In genomic region chr10:34095147-34095546, GRCm38 (mm10) we compare ENCODE assay signal across 23 mouse cellular contexts. TPM values are rescaled to one million over a fixed set of nuclear protein-coding genes. Genes with fewer than 3 reads are reported as not detected.
DNase-seq lines count a peak whose midpoint lies in the region; ATAC-seq and TF ChIP-seq lines count a peak whose summit lies in the region.
"Had no signal": no experiment of that assay in that cellular context is flagged by ENCODE, and none has a peak within 500 bp of the region (broad histone marks: within the 10 kb centered on the region; RNA-seq: fewer than 3 reads in every experiment).

No protein-coding gene starts in this region.

- ATAC-seq in heart, embryonic 14.5 days (ENCODE audit: insufficient number of reproducible peaks, insufficient read depth, low FRiP score, low read depth): no peak
- no peak for ATAC-seq in lung, embryonic 15.5 days (ENCODE audit: borderline replicate concordance, extremely low read depth, low FRiP score, low TSS enrichment)
- ATAC-seq in stomach, postnatal 0 days (ENCODE audit: low FRiP score, low TSS enrichment): no peak
- ATAC-seq: forebrain, embryonic 16.5 days had no signal

- no peaks in the 10 kb centered on the region for H3K27me3 ChIP-seq in heart, embryonic 14.5 days (ENCODE audit: control insufficient read depth, insufficient read depth, low read length)
- H3K27me3 ChIP-seq in lung, embryonic 15.5 days: no peaks in the 10 kb centered on the region
- no peaks in the 10 kb centered on the region for H3K27me3 ChIP-seq in stomach, postnatal 0 days (ENCODE audit: control insufficient read depth, insufficient read depth, low read length)
- H3K27me3 ChIP-seq: neural tube, embryonic 15.5 days had no signal

- peak overlapping the region in 1 of 2 experiments; percentile 47; a peak in 2 of 4 replicates for H3K4me3 ChIP-seq in heart, embryonic 14.5 days (ENCODE audit: control insufficient read depth in 1 of 2, insufficient read depth in 1 of 2, low read depth in 1 of 2, low read length in 2 of 2)
- H3K4me3 ChIP-seq in lung, embryonic 15.5 days: no peak overlapping the region
- no peak overlapping the region for H3K4me3 ChIP-seq in lung, adult 2 months (replicated peaks; ENCODE audit: extremely low read depth, low read depth, low read length)
- H3K4me3 ChIP-seq in cortical plate, adult 2 months (ENCODE audit: insufficient read depth, low read length): peak overlapping the region; percentile 32; the same call in 1 of the 2 replicates
- H3K4me3 ChIP-seq in stomach, postnatal 0 days (ENCODE audit: low read depth, low read length): no peak overlapping the region

- no peak for TF ChIP-seq POLR2A in lung, adult 2 months (IDR thresholded peaks at IDR 0.05; ENCODE audit: borderline replicate concordance, extremely low read depth, low read depth, low read length)
- no peak for TF ChIP-seq POLR2A in cortical plate, adult 2 months (IDR thresholded peaks at IDR 0.05; ENCODE audit: extremely low read depth, insufficient read depth, low read length)

- H3K4me2 ChIP-seq in heart, embryonic 14.5 days (ENCODE audit: low read length): peak overlapping the region; percentile 75
- 0 out of 2 replicates have a peak overlapping the region, but pooled peaks have one; percentile 50 for H3K4me2 ChIP-seq in lung, embryonic 15.5 days
- H3K4me2 ChIP-seq in stomach, postnatal 0 days (replicated peaks; ENCODE audit: low read depth): peak overlapping the region; percentile 52

- H3K9ac ChIP-seq in heart, embryonic 14.5 days (ENCODE audit: low read length): no peak overlapping the region
- no peak overlapping the region for H3K9ac ChIP-seq in lung, embryonic 15.5 days
- H3K9ac ChIP-seq in stomach, postnatal 0 days (ENCODE audit: low read length): no peak overlapping the region
- H3K9ac ChIP-seq: neural tube, embryonic 15.5 days had no signal

- no peak for TF ChIP-seq EP300 in stomach, postnatal 0 days (optimal IDR thresholded peaks at IDR 0.05)

- H3K36me3 ChIP-seq in heart, embryonic 14.5 days (ENCODE audit: control insufficient read depth, insufficient read depth, low read length): no peaks in the 10 kb centered on the region
- H3K36me3 ChIP-seq in lung, embryonic 15.5 days: no peaks in the 10 kb centered on the region
- no peaks in the 10 kb centered on the region for H3K36me3 ChIP-seq in stomach, postnatal 0 days (ENCODE audit: control insufficient read depth, insufficient read depth, low read length)
- H3K36me3 ChIP-seq: neural tube, embryonic 15.5 days had no signal

- DNase-seq in heart, postnatal 14 days: no peak
- no peak for DNase-seq in lung, adult 2 months
- no peak for DNase-seq in stomach, postnatal 0 days (ENCODE audit: low spot score)
- no peak for DNase-seq in testis, postnatal 10 days (ENCODE audit: low spot score)
- DNase-seq: adrenal gland, postnatal 36 days; cerebellum, adult 9-11 months; embryo, embryonic 11 days; kidney, adult 2 months; kidney, postnatal 36 days; lung, embryonic 14.5 days had no signal

- H3K9me3 ChIP-seq in heart, embryonic 14.5 days (ENCODE audit: control insufficient read depth, low read length): no peaks in the 10 kb centered on the region
- H3K9me3 ChIP-seq in lung, embryonic 15.5 days: no peaks in the 10 kb centered on the region
- no peaks in the 10 kb centered on the region for H3K9me3 ChIP-seq in stomach, postnatal 0 days (ENCODE audit: control insufficient read depth, low read length)
- H3K9me3 ChIP-seq: neural tube, embryonic 15.5 days had no signal

- TF ChIP-seq CTCF in lung, adult 2 months (IDR thresholded peaks at IDR 0.05; ENCODE audit: insufficient read depth, low read length): no peak
- no peak for TF ChIP-seq CTCF in cortical plate, adult 2 months (IDR thresholded peaks at IDR 0.05; ENCODE audit: extremely low read depth, insufficient read depth, low read length)
- TF ChIP-seq CTCF in stomach, postnatal 0 days (IDR thresholded peaks at IDR 0.05; ENCODE audit: low read depth): no peak

- H3K27ac ChIP-seq in heart, embryonic 14.5 days (replicated peaks in 1 of 2; ENCODE audit: control insufficient read depth in 1 of 2, insufficient read depth in 1 of 2, low read depth in 2 of 2, low read length in 2 of 2): no peak overlapping the region
- H3K27ac ChIP-seq in lung, embryonic 15.5 days: no peak overlapping the region
- no peak overlapping the region for H3K27ac ChIP-seq in cortical plate, adult 2 months (ENCODE audit: insufficient read depth, low read length)
- H3K27ac ChIP-seq in stomach, postnatal 0 days (replicated peaks): no peak overlapping the region
- H3K27ac ChIP-seq: neural tube, embryonic 15.5 days had no signal

- WGBS in heart, embryonic 14.5 days: 69% methylated on average over 2 of the region's 2 CpGs
- WGBS in lung, embryonic 15.5 days: 80% methylated on average over 2 of the region's 2 CpGs
- WGBS in lung, adult 2 months: 66% methylated on average over 2 of the region's 2 CpGs
- WGBS in stomach, postnatal 0 days: 72% methylated on average over 2 of the region's 2 CpGs

- intact Hi-C loops in heart, postnatal 14 days (cut with DNase I): loop anchor here (5.0 kb wide), 3 partner anchors 108 to 227 kb away; partner anchors contain the start of gene Tspyl1

- peaks cover 4 to 6% of the 10 kb centered on the region in 2 experiments; a peak in 2 of 4 replicates for H3K4me1 ChIP-seq in heart, embryonic 14.5 days (ENCODE audit: control insufficient read depth in 2 of 2, insufficient read depth in 2 of 2, low read length in 2 of 2)
- H3K4me1 ChIP-seq in lung, embryonic 15.5 days: peaks cover 6% of the 10 kb centered on the region
- H3K4me1 ChIP-seq in lung, adult 2 months (ENCODE audit: control insufficient read depth, insufficient read depth, low read length): no peaks in the 10 kb centered on the region
- no peaks in the 10 kb centered on the region; the same call in 1 of the 2 replicates for H3K4me1 ChIP-seq in cortical plate, adult 2 months (ENCODE audit: control insufficient read depth, insufficient read depth, low read length)
- no peaks in the 10 kb centered on the region for H3K4me1 ChIP-seq in stomach, postnatal 0 days (replicated peaks; ENCODE audit: control insufficient read depth, insufficient read depth)

RNA-seq across cellular contexts. Expression of gene Calhm5, which starts 1.2 kb away (rescaled TPM):
- 1.6 and 1.8 TPM in 2 replicates for polyA plus RNA-seq in heart, embryonic 14.5 days (2014; fragmentation: Nextera tagmentation; extraction: Ambion mirVana)
- under 1 TPM; 0.51 to 0.60 TPM for total RNA-seq in heart, postnatal 14 days (2021)
- polyA plus RNA-seq in lung, embryonic 15.5 days (2015; fragmentation: Nextera tagmentation; extraction: Ambion mirVana): 0.65 and 0.96 TPM in 2 replicates
- polyA plus RNA-seq in lung, adult 2 months (2012; rRNA removed): 0.49 and 1.2 TPM in 2 replicates
- 2.0 and 2.4 TPM in 2 replicates for polyA plus RNA-seq in cortical plate, adult 2 months (2012; rRNA removed)
- 2.4 and 2.5 TPM in 2 replicates for polyA plus RNA-seq in stomach, postnatal 0 days (2015; fragmentation: Nextera tagmentation; extraction: Ambion mirVana)
- total RNA-seq: hematopoietic stem cell, adult 5-6 weeks; MEL; monocyte, adult 5-6 weeks had no signal

RNA-seq across cellular contexts. Expression of gene Calhm6, which starts 32.6 kb away (rescaled TPM):
- polyA plus RNA-seq in heart, embryonic 14.5 days (2014; fragmentation: Nextera tagmentation; extraction: Ambion mirVana): 0.67 and 0.74 TPM in 2 replicates
- not detected for total RNA-seq in heart, postnatal 14 days (2021)
- polyA plus RNA-seq in lung, embryonic 15.5 days (2015; fragmentation: Nextera tagmentation; extraction: Ambion mirVana): 1.2 and 1.7 TPM in 2 replicates
- polyA plus RNA-seq in lung, adult 2 months (2012; rRNA removed): 2.3 and 2.4 TPM in 2 replicates
- polyA plus RNA-seq in cortical plate, adult 2 months (2012; rRNA removed): 0.42 and 0.56 TPM in 2 replicates
- polyA plus RNA-seq in stomach, postnatal 0 days (2015; fragmentation: Nextera tagmentation; extraction: Ambion mirVana): 0.74 and 1.1 TPM in 2 replicates
- total RNA-seq: gastrocnemius, adult 8-10 months; MEL had no signal
- polyA plus RNA-seq: testis, adult 2 months had no signal

RNA-seq across cellular contexts. Expression of gene Calhm4, which starts 51.0 kb away (rescaled TPM):
- polyA plus RNA-seq in heart, embryonic 14.5 days (2014; fragmentation: Nextera tagmentation; extraction: Ambion mirVana): not detected in 2 replicates
- not detected for total RNA-seq in heart, postnatal 14 days (2021)
- not detected in 2 replicates for polyA plus RNA-seq in lung, embryonic 15.5 days (2015; fragmentation: Nextera tagmentation; extraction: Ambion mirVana)
- polyA plus RNA-seq in lung, adult 2 months (2012; rRNA removed): not detected in 2 replicates
- 0.02 TPM in 1 of 2 replicates, not detected in the other for polyA plus RNA-seq in cortical plate, adult 2 months (2012; rRNA removed)
- not detected in 2 replicates for polyA plus RNA-seq in stomach, postnatal 0 days (2015; fragmentation: Nextera tagmentation; extraction: Ambion mirVana)
- total RNA-seq: adrenal gland, postnatal 36 days; gastrocnemius, adult 8-10 months; hematopoietic stem cell, adult 5-6 weeks; layer of hippocampus, postnatal 14 days; left cerebral cortex, postnatal 36 days; liver, adult 2 months; MEL; monocyte, adult 5-6 weeks had no signal
- polyA plus RNA-seq: kidney, adult 2 months; liver, adult 2 months; lung, embryonic 14.5 days; neural tube, embryonic 15.5 days; testis, adult 2 months had no signal

RNA-seq across cellular contexts. Expression of gene Trappc3l, which starts 57.8 kb away (rescaled TPM):
- polyA plus RNA-seq in heart, embryonic 14.5 days (2014; fragmentation: Nextera tagmentation; extraction: Ambion mirVana): not detected in 2 replicates
- not detected for total RNA-seq in heart, postnatal 14 days (2021)
- not detected in 2 replicates for polyA plus RNA-seq in lung, embryonic 15.5 days (2015; fragmentation: Nextera tagmentation; extraction: Ambion mirVana)
- not detected in 2 replicates for polyA plus RNA-seq in lung, adult 2 months (2012; rRNA removed)
- 0.19 TPM in 1 of 2 replicates, not detected in the other for polyA plus RNA-seq in cortical plate, adult 2 months (2012; rRNA removed)
- not detected in 2 replicates for polyA plus RNA-seq in stomach, postnatal 0 days (2015; fragmentation: Nextera tagmentation; extraction: Ambion mirVana)
- total RNA-seq: adrenal gland, postnatal 36 days; gastrocnemius, adult 8-10 months; hematopoietic stem cell, adult 5-6 weeks; liver, adult 2 months; MEL; monocyte, adult 5-6 weeks had no signal
- polyA plus RNA-seq: forebrain, embryonic 16.5 days; kidney, adult 2 months; liver, adult 2 months; lung, embryonic 14.5 days; testis, adult 2 months had no signal
